Mouse (Mus musculus): ENCODE results near the gene Zbtb40.

GRCm38 (mm10) chr4:137001020-137001419 is 47.6 kb downstream of the Zbtb40 start:
- TF ChIP-seq CTCF (IDR thresholded peaks at IDR 0.05; ENCODE audit: low read depth) (no peak), EP300 (IDR thresholded peaks at IDR 0.05; ENCODE audit: low read depth) (no peak)
